Mouse (Mus musculus): ENCODE measurements around the gene Tcp11.

Gene Tcp11

DNA sequence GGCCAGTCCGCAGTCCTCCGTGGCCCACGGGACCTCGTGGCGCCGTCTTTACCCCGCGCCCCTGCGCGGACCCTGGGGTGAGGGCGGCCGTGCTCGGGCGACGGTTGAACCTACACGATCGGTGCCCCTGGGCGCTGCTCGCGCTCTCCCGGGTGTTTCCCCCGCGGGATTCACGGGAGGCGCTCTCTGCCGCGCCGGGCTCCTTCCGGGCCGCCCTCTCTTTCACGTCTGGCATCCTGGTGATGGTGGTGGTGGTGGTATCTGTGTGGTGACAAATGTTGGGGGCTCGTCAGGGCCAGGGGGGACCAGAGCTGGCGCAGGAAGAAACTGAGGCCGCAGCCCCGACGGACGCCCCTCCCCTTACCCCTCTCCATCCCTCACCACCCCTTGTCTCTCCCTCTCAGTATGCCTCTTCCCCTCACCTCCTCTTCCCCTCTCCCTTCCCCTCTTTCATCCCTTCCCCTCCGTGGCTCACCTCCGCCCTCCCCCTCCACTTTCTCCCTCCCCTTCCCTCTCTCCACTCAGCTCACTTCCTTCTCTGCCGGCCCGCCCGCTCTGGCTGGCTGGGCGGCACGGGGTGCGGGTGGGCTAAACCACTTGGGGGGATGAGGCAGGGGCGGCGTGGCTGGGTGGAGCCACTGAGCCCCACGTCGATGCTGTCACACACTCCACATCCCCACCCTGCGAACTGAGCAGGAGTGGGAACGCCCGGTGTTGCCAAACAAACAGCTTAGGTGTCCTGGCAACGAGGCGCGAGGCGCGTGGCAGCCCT is at the start of gene Tcp11:
Gene Tcp11 (minus strand): TSS at position 595 of the 772 bp plus-strand sequence.
- DNase-seq (ENCODE audit: extremely low spot score, low read depth, low spot score), result no peak

GRCm38 (mm10) chr17:28129796-28130195 is 49.4 kb upstream of the Tcp11 start:
- DNase-seq (ENCODE audit: extremely low spot score, low read depth, low spot score), result no peak

GRCm38 (mm10) chr17:28124368-28124767 is 43.9 kb upstream of the Tcp11 start:
- no peak for DNase-seq (ENCODE audit: extremely low spot score, low read depth, low spot score)

DNA sequence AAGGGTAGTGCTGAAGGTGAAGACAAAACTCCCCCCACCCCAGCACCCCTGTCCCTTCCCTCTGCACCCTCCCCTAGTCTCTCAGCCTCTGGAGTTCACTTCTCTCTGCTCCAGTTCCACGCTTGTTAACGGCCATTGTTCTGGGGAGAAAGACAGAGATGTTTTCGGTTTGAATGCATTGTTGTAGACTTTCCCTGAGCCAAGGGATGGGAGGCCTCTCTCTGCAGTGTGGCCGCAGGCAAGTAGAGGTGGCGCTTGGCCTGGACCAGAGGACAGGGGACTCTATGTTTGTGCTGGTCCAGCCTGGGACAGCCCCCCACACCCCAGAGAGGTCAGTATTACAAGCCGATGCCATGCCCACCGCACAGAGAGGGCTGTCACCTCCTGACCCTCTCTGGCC is 43.2 kb upstream of the Tcp11 start:
- no peak for DNase-seq (ENCODE audit: extremely low spot score, low read depth, low spot score)

- no peak for DNase-seq (ENCODE audit: extremely low spot score, low read depth, low spot score)
Measured at GRCm38 (mm10) chr17:28122949-28123348, 42.5 kb upstream of the Tcp11 start.

GRCm38 (mm10) chr17:28120460-28120859 is 40.0 kb upstream of the Tcp11 start:
- DNase-seq (ENCODE audit: extremely low spot score, low read depth, low spot score), result no peak

GRCm38 (mm10) chr17:28117451-28118209 is 37.2 kb upstream of the Tcp11 start:
- DNase-seq (ENCODE audit: extremely low spot score, low read depth, low spot score), result no peak

GRCm38 (mm10) chr17:28116335-28116734 is 35.9 kb upstream of the Tcp11 start:
- no peak for DNase-seq (ENCODE audit: extremely low spot score, low read depth, low spot score)

DNA sequence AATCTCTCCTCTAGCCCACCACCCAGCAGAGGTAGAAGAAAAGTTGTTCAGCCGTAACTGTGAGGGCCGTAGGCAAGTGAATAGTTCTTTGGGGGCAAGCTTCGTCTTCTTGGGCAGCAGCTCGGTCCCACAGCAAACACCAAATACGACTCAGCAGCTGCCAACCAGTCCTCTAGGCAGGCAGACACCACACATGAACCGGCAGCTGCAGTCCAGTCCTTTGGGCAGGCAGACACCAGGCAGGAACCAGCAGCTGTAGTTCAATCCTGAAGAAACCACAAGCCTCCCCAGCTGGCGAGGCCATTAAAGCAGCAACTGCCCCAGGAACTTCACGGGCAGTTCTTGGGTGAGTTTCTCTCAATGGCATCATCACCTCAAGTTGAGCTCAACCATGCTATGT is 31.8 kb upstream of the Tcp11 start:
- DNase-seq (ENCODE audit: extremely low spot score, low read depth, low spot score), result no peak

GRCm38 (mm10) chr17:28107275-28107674 is 26.8 kb upstream of the Tcp11 start:
- DNase-seq (ENCODE audit: extremely low spot score, low read depth, low spot score), result no peak

DNA sequence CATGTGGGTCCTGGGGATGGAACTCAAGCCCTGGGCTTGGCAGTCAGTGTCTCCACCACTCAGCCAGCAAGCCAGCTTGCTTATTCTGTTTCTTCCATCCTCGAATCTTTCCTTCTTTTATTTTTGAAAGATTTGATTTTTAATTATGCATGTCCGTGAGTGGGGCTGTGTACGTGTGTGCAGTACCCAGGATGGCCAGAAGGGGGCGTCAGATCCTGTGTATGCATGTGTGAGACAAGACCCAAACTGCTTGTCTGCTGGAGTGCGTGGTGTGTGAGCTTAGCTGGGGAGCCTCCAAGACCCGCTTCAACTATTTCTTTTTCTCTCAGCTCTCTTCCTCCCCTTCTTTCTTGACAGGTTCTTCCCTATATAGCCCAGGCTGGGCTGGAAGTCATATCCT is 25.9 kb upstream of the Tcp11 start:
- no peak for DNase-seq (ENCODE audit: extremely low spot score, low read depth, low spot score)

GRCm38 (mm10) chr17:28104416-28104815 is 24.0 kb upstream of the Tcp11 start:
- DNase-seq (ENCODE audit: extremely low spot score, low read depth, low spot score), result no peak

GRCm38 (mm10) chr17:28101902-28102319 is 21.5 kb upstream of the Tcp11 start:
- no peak for DNase-seq (ENCODE audit: extremely low spot score, low read depth, low spot score)

GRCm38 (mm10) chr17:28101284-28101887 is 20.9 kb upstream of the Tcp11 start:
- no peak for DNase-seq (ENCODE audit: extremely low spot score, low read depth, low spot score)

GRCm38 (mm10) chr17:28100669-28101068 is 20.2 kb upstream of the Tcp11 start:
- DNase-seq (ENCODE audit: extremely low spot score, low read depth, low spot score), result no peak

DNA sequence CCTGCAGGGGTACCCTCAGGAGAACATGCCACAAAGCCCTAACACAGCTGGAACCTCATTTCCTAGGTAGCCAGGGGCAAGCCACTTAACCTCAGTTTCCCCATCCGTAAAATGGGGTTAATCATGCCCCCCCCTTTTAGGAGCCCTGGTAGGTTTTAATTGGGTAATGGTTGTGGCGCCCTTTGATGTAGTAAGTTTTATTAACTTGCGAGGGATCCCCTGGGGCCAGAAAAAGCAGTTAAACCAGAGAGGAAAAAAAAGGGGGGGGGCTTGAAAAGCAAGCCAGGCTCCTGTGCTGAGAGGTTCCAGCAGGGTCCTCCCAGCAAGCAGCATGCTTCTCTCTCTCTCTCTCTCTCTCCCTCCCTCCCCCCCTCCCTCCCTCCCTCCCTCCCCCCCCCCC is 18.6 kb upstream of the Tcp11 start:
- no peak for DNase-seq (ENCODE audit: extremely low spot score, low read depth, low spot score)

DNA sequence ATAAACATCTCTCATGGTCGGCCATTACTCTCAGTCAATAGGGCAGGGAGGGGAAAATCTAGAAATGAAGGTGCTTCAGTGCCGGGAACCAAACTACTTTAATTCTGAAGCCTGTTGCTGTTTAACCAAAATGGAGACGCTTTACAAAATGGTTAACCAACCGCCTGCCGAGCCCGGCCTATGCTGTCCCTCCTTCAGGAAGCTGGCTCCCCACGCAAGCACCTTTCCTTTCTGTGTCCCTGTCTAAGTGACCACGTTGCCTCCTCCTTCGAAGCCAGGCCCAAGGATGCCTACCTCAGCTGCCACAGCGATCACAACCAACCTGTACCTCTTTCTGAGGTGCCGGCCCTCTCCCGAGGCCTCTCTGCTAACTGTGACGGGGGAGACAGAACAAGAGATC is 16.9 kb upstream of the Tcp11 start:
- no peak for DNase-seq (ENCODE audit: extremely low spot score, low read depth, low spot score)

GRCm38 (mm10) chr17:28096418-28096817 is 16.0 kb upstream of the Tcp11 start:
- DNase-seq (ENCODE audit: extremely low spot score, low read depth, low spot score), result no peak

GRCm38 (mm10) chr17:28093837-28094236 is 13.4 kb upstream of the Tcp11 start:
- no peak for DNase-seq (ENCODE audit: extremely low spot score, low read depth, low spot score)

- no peak for DNase-seq (ENCODE audit: extremely low spot score, low read depth, low spot score)
Measured at GRCm38 (mm10) chr17:28092297-28092696, 11.9 kb upstream of the Tcp11 start.

- no peak for DNase-seq (ENCODE audit: extremely low spot score, low read depth, low spot score)
Measured at GRCm38 (mm10) chr17:28088718-28089117, 8.3 kb upstream of the Tcp11 start.

DNA sequence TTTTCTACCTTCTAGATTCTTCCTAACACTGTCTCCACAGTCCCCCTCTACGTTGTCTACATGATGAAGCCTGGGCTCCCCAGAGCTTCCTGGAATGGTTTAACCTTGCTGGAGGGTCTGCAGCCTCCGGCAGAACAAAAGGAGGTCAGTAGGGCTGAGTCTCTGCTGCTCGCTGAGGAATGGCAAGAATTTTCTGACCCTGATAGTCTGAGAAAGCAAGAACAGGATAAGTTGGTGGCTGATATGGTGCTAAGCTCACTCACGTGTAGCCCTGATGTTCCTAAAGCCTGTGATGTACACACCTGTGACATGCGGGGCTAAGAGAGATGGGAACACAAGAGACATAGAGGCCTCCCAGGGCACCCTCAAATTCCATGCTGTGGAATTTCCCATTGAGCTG is 7.0 kb upstream of the Tcp11 start:
- no peak for DNase-seq (ENCODE audit: extremely low spot score, low read depth, low spot score)
